Mouse (Mus musculus) kidney, embryonic 15.5 days (tissue): ENCODE results near the gene Slc35d2. TPM values are rescaled to one million over a fixed set of nuclear protein-coding genes. Genes with fewer than 3 reads are reported as not detected.
"Not testable (repeated sequence)": the region's sequence is repeated elsewhere in the genome, so short reads cannot be mapped to it uniquely, and the experiment has no call there.

Experiments used
- ATAC-seq: fragments of 200-750 bp; cut with Nextera tagmentation; replicated peaks from 2 replicates; pipeline ENCODE4 v1.8.0; 2017; ENCODE audit warnings: moderate TSS enrichment; ENCODE audit not compliant: low FRiP score
- H3K27ac ChIP-seq: fragments of 300-500 bp; sonication (generic); 2 replicates; pipeline ENCODE4 v1.5.1; 2015; ENCODE audit warnings: mild to moderate bottlenecking, inconsistent platforms
- H3K27me3 ChIP-seq: fragments of 300-500 bp; sonication (generic); 2 replicates; pipeline ENCODE4 v1.6.1; 2015; ENCODE audit warnings: inconsistent platforms
- H3K36me3 ChIP-seq: fragments of 300-500 bp; sonication (generic); 2 replicates; pipeline ENCODE4 v1.6.1; 2015; ENCODE audit warnings: inconsistent platforms
- H3K4me1 ChIP-seq: fragments of 300-500 bp; sonication (generic); 2 replicates; pipeline ENCODE4 v1.6.1; 2015; ENCODE audit warnings: inconsistent platforms
- H3K4me2 ChIP-seq: fragments of 300-500 bp; sonication (generic); 2 replicates; pipeline ENCODE4 v1.6.1; 2015; ENCODE audit warnings: moderate library complexity, mild to moderate bottlenecking, inconsistent platforms
- H3K4me3 ChIP-seq: fragments of 300-500 bp; sonication (generic); replicated peaks from 2 replicates; pipeline ENCODE4 v1.5.1; 2015; ENCODE audit warnings: mild to moderate bottlenecking, inconsistent platforms
- H3K9ac ChIP-seq: fragments of 300-500 bp; sonication (generic); 2 replicates; pipeline ENCODE4 v1.6.1; 2015; ENCODE audit warnings: mild to moderate bottlenecking, inconsistent platforms
- H3K9me3 ChIP-seq: fragments of 300-500 bp; sonication (generic); replicated peaks from 2 replicates; pipeline ENCODE4 v1.6.1; 2016; ENCODE audit warnings: inconsistent platforms
- WGBS: fragments of 180-500 bp; shearing (Covaris S2); methylation state at CpG from one replicate; pipeline ENCODE4 v1.1.7; 2015; ENCODE audit warnings: mixed read lengths; 5-methylcytosine and 5-hydroxymethylcytosine counted together
- polyA plus RNA-seq: library from polyadenylated mRNA; unstranded; fragments of >200 nt; fragmentation: Nextera tagmentation; extraction: Ambion mirVana; gene quantifications from 2 replicates; pipeline ENCODE4 v1.2.1, GENCODE M21; 2015

Slc35d2 gene
- polyA plus RNA-seq, 1 experiment from 2014 or later: 3.9 TPM

- Histone ChIP-seq H3K9me3 (no peaks in the 10 kb centered on the region), H3K27me3 (no peaks in the 10 kb centered on the region), H3K9ac (no peak overlapping the region), H3K36me3 (no peaks in the 10 kb centered on the region), H3K4me1 (peaks cover 11% of the 10 kb centered on the region), H3K4me2 (no peak overlapping the region), H3K27ac (no peak overlapping the region), H3K4me3 (no peak overlapping the region)
- WGBS: 93% methylated on average over 3 of the region's 3 CpGs
- ATAC-seq: no peak
Observed at GRCm38 (mm10) chr13:64083331-64083730, 45.8 kb downstream of the Slc35d2 start.

- Histone ChIP-seq H3K9ac (no peak overlapping the region), H3K9me3 (no peaks in the 10 kb centered on the region), H3K27ac (no peak overlapping the region), H3K27me3 (no peaks in the 10 kb centered on the region), H3K4me2 (no peak overlapping the region), H3K4me3 (no peak overlapping the region), H3K4me1 (peaks cover 11% of the 10 kb centered on the region), H3K36me3 (no peaks in the 10 kb centered on the region)
- 38% methylated on average over 16 of the region's 16 CpGs for WGBS
- ATAC-seq: no peak
Observed at GRCm38 (mm10) chr13:64081012-64081919, 47.9 kb downstream of the Slc35d2 start.

GRCm38 (mm10) chr13:64077591-64077990 lies 51.6 kb downstream of the Slc35d2 start:
- 87% methylated on average over 5 of the region's 5 CpGs for WGBS
- no peak overlapping the region for H3K4me2 ChIP-seq
- no peak for ATAC-seq

GRCm38 (mm10) chr13:64076074-64076473 lies 53.1 kb downstream of the Slc35d2 start:
- WGBS: 81% methylated on average over 4 of the region's 4 CpGs
- no peak overlapping the region for H3K27ac ChIP-seq

More at GRCm38 (mm10) chr13:64077591-64077990, 51.6 kb downstream of the Slc35d2 start:
- H3K4me1 ChIP-seq: peaks cover 11% of the 10 kb centered on the region
- no peak overlapping the region for H3K9ac ChIP-seq
- H3K36me3 ChIP-seq: no peaks in the 10 kb centered on the region
- H3K27me3 ChIP-seq: no peaks in the 10 kb centered on the region
- no peaks in the 10 kb centered on the region for H3K9me3 ChIP-seq
- no peak overlapping the region for H3K4me3 ChIP-seq
- no peak overlapping the region for H3K27ac ChIP-seq

GRCm38 (mm10) chr13:64066653-64067052 lies 62.5 kb downstream of the Slc35d2 start:
- Histone ChIP-seq H3K4me1 (peaks cover 14% of the 10 kb centered on the region), H3K36me3 (no peaks in the 10 kb centered on the region), H3K27ac (0 out of 2 replicates have a peak overlapping the region, but pooled peaks have one; percentile 29), H3K4me2 (no peak overlapping the region), H3K27me3 (no peaks in the 10 kb centered on the region), H3K9me3 (no peaks in the 10 kb centered on the region), H3K4me3 (no peak overlapping the region), H3K9ac (no peak overlapping the region)
- 0 out of 2 replicates have a peak, but pooled peaks have one; percentile 33 for ATAC-seq
- 13% methylated on average over 3 of the region's 3 CpGs for WGBS

More at GRCm38 (mm10) chr13:64076074-64076473, 53.1 kb downstream of the Slc35d2 start:
- no peak overlapping the region for H3K9ac ChIP-seq
- H3K4me2 ChIP-seq: no peak overlapping the region
- ATAC-seq: no peak
- peaks cover under 1% of the 10 kb centered on the region for H3K4me1 ChIP-seq
- no peak overlapping the region for H3K4me3 ChIP-seq
- H3K9me3 ChIP-seq: no peaks in the 10 kb centered on the region
- no peaks in the 10 kb centered on the region for H3K27me3 ChIP-seq
- no peaks in the 10 kb centered on the region for H3K36me3 ChIP-seq

- no peaks in the 10 kb centered on the region for H3K9me3 ChIP-seq
- no peak for ATAC-seq
Observed at GRCm38 (mm10) chr13:64064276-64064675, 64.9 kb downstream of the Slc35d2 start.

GRCm38 (mm10) chr13:64060935-64061506 lies 68.1 kb downstream of the Slc35d2 start:
- WGBS: 86% methylated on average over 5 of the region's 5 CpGs
- Histone ChIP-seq H3K27me3 (no peaks in the 10 kb centered on the region), H3K4me3 (no peak overlapping the region), H3K4me1 (peaks cover 6% of the 10 kb centered on the region; the same call in 1 of the 2 replicates), H3K27ac (no peak overlapping the region), H3K36me3 (no peaks in the 10 kb centered on the region), H3K4me2 (no peak overlapping the region), H3K9me3 (no peaks in the 10 kb centered on the region), H3K9ac (no peak overlapping the region)
- ATAC-seq: no peak

More at GRCm38 (mm10) chr13:64064276-64064675, 64.9 kb downstream of the Slc35d2 start:
- Histone ChIP-seq H3K36me3 (no peaks in the 10 kb centered on the region), H3K9ac (no peak overlapping the region), H3K27me3 (no peaks in the 10 kb centered on the region), H3K4me1 (peaks cover 14% of the 10 kb centered on the region), H3K27ac (no peak overlapping the region), H3K4me3 (no peak overlapping the region), H3K4me2 (no peak overlapping the region)

GRCm38 (mm10) chr13:64053959-64054358 lies 75.2 kb downstream of the Slc35d2 start:
- Histone ChIP-seq H3K9me3 (peaks cover 7% of the 10 kb centered on the region), H3K4me2 (no peak overlapping the region), H3K4me3 (no peak overlapping the region), H3K9ac (no peak overlapping the region), H3K36me3 (no peaks in the 10 kb centered on the region), H3K27me3 (no peaks in the 10 kb centered on the region), H3K27ac (no peak overlapping the region), H3K4me1 (peaks cover 3% of the 10 kb centered on the region; the same call in 1 of the 2 replicates)
- peak; percentile 83 for ATAC-seq
- WGBS: 44% methylated on average over 1 of the region's 1 CpGs

GRCm38 (mm10) chr13:64052281-64052680 lies 76.9 kb downstream of the Slc35d2 start:
- whole genome bisulfite sequencing: 83% methylated on average over 2 of the region's 2 CpGs
- not testable (repeated sequence) for H3K36me3 ChIP-seq, H3K9ac ChIP-seq, ATAC-seq, H3K27me3 ChIP-seq, H3K9me3 ChIP-seq, H3K27ac ChIP-seq, H3K4me2 ChIP-seq, H3K4me1 ChIP-seq, H3K4me3 ChIP-seq

- Histone ChIP-seq H3K4me1 (no peaks in the 10 kb centered on the region), H3K9ac (no peak overlapping the region), H3K4me3 (no peak overlapping the region), H3K4me2 (no peak overlapping the region), H3K9me3 (peaks cover 7% of the 10 kb centered on the region), H3K36me3 (no peaks in the 10 kb centered on the region), H3K27ac (no peak overlapping the region), H3K27me3 (no peaks in the 10 kb centered on the region)
- no peak for ATAC-seq
- 61% methylated on average over 4 of the region's 4 CpGs for WGBS
Observed at GRCm38 (mm10) chr13:64050895-64051294, 78.3 kb downstream of the Slc35d2 start.

- Histone ChIP-seq H3K4me3 (no peak overlapping the region), H3K27me3 (no peaks in the 10 kb centered on the region), H3K4me1 (no peaks in the 10 kb centered on the region), H3K27ac (no peak overlapping the region), H3K36me3 (no peaks in the 10 kb centered on the region), H3K9ac (no peak overlapping the region), H3K9me3 (peaks cover 7% of the 10 kb centered on the region), H3K4me2 (no peak overlapping the region)
- no peak for ATAC-seq
Observed at GRCm38 (mm10) chr13:64049535-64049934, 79.6 kb downstream of the Slc35d2 start.

- Histone ChIP-seq H3K4me2 (no peak overlapping the region), H3K9ac (no peak overlapping the region), H3K4me3 (no peak overlapping the region), H3K27me3 (no peaks in the 10 kb centered on the region), H3K9me3 (peaks cover 7% of the 10 kb centered on the region), H3K36me3 (no peaks in the 10 kb centered on the region), H3K4me1 (no peaks in the 10 kb centered on the region), H3K27ac (no peak overlapping the region)
- no peak for ATAC-seq
- 97% methylated on average over 2 of the region's 2 CpGs for whole genome bisulfite sequencing
Observed at GRCm38 (mm10) chr13:64048467-64048866, 80.7 kb downstream of the Slc35d2 start.
